Mouse (Mus musculus) embryonic facial prominence, embryonic 11.5 days (tissue): Measurements from ENCODE around the gene Ccdc186. TPM values are rescaled to one million over a fixed set of nuclear protein-coding genes. Genes with fewer than 3 reads are reported as not detected.

Experiments used
- ATAC-seq: fragments of 200-750 bp; cut with Nextera tagmentation; replicated peaks from 2 replicates; pipeline ENCODE4 v1.8.0; 2017; ENCODE audit warnings: low read depth; ENCODE audit not compliant: insufficient number of reproducible peaks, low FRiP score, low TSS enrichment
- DNase-seq: peaks from one replicate; pipeline ENCODE4 v3.0.0-alpha.2; 2015; ENCODE audit warnings: low spot score
- H3K27ac ChIP-seq: fragments of 300-500 bp; sonication (generic); replicated peaks from 2 replicates; pipeline ENCODE4 v1.5.1; 2014; ENCODE audit warnings: mild to moderate bottlenecking, low read depth, low read length, control low read depth
- H3K27me3 ChIP-seq: fragments of 300-500 bp; sonication (generic); 2 replicates; pipeline ENCODE4 v1.6.1; 2014; ENCODE audit warnings: mild to moderate bottlenecking, low read length, moderate library complexity, mixed read lengths; ENCODE audit not compliant: control insufficient read depth, insufficient read depth
- H3K36me3 ChIP-seq: fragments of 300-500 bp; sonication (generic); replicated peaks from 2 replicates; pipeline ENCODE4 v1.6.1; 2014; ENCODE audit warnings: low read depth, mild to moderate bottlenecking, low read length, moderate library complexity, mixed read lengths; ENCODE audit not compliant: control insufficient read depth, insufficient read depth
- H3K4me1 ChIP-seq: fragments of 300-500 bp; sonication (generic); 2 replicates; pipeline ENCODE4 v1.6.1; 2014; ENCODE audit warnings: low read length, mixed read lengths; ENCODE audit not compliant: control insufficient read depth, insufficient read depth
- H3K4me2 ChIP-seq: fragments of 300-500 bp; sonication (generic); 2 replicates; pipeline ENCODE4 v1.6.1; 2014; ENCODE audit warnings: low read depth, mild to moderate bottlenecking, control low read depth, low read length, moderate library complexity
- H3K4me3 ChIP-seq: fragments of 300-500 bp; sonication (generic); 2 replicates; pipeline ENCODE4 v1.5.1; 2014; ENCODE audit warnings: low read depth, low read length, control low read depth
- H3K9ac ChIP-seq: fragments of 300-500 bp; sonication (generic); replicated peaks from 2 replicates; pipeline ENCODE4 v1.6.1; 2014; ENCODE audit warnings: mild to moderate bottlenecking, control low read depth, low read length
- H3K9me3 ChIP-seq: fragments of 300-500 bp; sonication (generic); replicated peaks from 2 replicates; pipeline ENCODE4 v1.6.1; 2016; ENCODE audit warnings: mild to moderate bottlenecking, low read length, inconsistent platforms, mixed read lengths; ENCODE audit not compliant: control insufficient read depth
- WGBS: fragments of 180-500 bp; shearing (Covaris S2); extraction: QIAGEN DNeasy Blood & Tissue Kit; methylation state at CpG from one replicate; pipeline ENCODE4 v1.1.7; 2014; 5-methylcytosine and 5-hydroxymethylcytosine counted together
- polyA plus RNA-seq: library from polyadenylated mRNA; unstranded; fragments of >200 nt; fragmentation: Nextera tagmentation; extraction: Ambion mirVana; gene quantifications from 2 replicates; pipeline ENCODE4 v1.2.1, GENCODE M21; 2014

The Ccdc186 gene
- polyA plus RNA-seq, 1 experiment from 2014 or later = 21.4 TPM

- no peak overlapping the region for H3K4me2 ChIP-seq
- peaks cover 2% of the 10 kb centered on the region for H3K36me3 ChIP-seq
- no peaks in the 10 kb centered on the region for H3K27me3 ChIP-seq
- H3K4me3 ChIP-seq = no peak overlapping the region
- H3K9ac ChIP-seq = no peak overlapping the region
- H3K4me1 ChIP-seq = no peaks in the 10 kb centered on the region
- ATAC-seq = no peak
- DNase-seq = no peak
- no peaks in the 10 kb centered on the region for H3K9me3 ChIP-seq
- no peak overlapping the region for H3K27ac ChIP-seq
Observed at GRCm38 (mm10) chr19:56810641-56811146, 11.3 kb downstream of the Ccdc186 start.

DNA sequence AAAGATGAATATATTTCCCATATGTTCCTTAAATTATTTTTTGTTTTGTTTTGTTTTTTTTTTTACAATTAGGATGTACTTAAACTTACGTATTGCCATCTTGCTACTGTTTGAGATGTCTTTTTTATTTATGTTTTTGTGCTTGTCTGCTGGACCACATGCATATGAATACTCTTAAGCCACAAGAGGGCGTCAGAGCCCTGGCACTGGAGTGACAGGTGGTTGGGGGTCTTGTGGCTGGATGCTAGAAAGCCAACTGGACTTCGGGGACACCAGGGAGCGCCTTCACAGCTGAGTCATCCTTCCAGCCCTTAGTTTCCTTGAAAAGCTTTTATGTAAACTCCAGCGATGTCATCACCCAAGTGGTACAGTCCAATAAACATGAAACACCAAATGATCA is 13.2 kb downstream of the Ccdc186 start:
- Histone ChIP-seq H3K4me2 (no peak overlapping the region), H3K27ac (no peak overlapping the region), H3K9me3 (no peaks in the 10 kb centered on the region), H3K4me1 (no peaks in the 10 kb centered on the region), H3K4me3 (no peak overlapping the region), H3K36me3 (peaks cover 2% of the 10 kb centered on the region), H3K9ac (no peak overlapping the region), H3K27me3 (no peaks in the 10 kb centered on the region)
- peak; percentile 64 for DNase-seq
- no peak for ATAC-seq
- WGBS = 62% methylated on average over 5 of the region's 5 CpGs

DNA sequence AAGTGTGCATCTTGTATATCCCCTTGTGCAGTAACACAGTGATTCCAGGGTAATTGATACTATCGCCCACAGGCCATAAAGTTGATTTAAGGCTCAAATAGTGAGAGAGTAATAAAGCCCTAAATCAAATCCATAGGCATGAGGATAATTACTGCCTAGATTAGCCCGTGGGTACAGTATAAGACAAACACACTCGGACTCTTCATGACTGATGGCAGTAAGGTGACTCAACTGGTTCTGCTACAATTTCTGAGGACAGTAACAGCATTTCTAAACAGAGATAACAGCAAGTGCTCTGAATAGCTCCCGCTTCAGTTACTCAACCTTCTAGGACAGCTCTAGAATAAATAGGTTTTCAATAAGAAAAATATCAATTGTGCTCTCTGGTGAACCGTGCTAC is 14.9 kb downstream of the Ccdc186 start:
- Histone ChIP-seq H3K4me1 (no peaks in the 10 kb centered on the region), H3K36me3 (peaks cover 2% of the 10 kb centered on the region), H3K4me2 (no peak overlapping the region), H3K4me3 (no peak overlapping the region), H3K27me3 (no peaks in the 10 kb centered on the region), H3K9me3 (no peaks in the 10 kb centered on the region), H3K9ac (no peak overlapping the region), H3K27ac (no peak overlapping the region)
- no peak for ATAC-seq
- WGBS = 84% methylated on average over 5 of the region's 5 CpGs
- DNase-seq = no peak

GRCm38 (mm10) chr19:56805366-56805765 is 16.6 kb downstream of the Ccdc186 start:
- ATAC-seq = no peak
- H3K27me3 ChIP-seq = no peaks in the 10 kb centered on the region
- WGBS = 81% methylated on average over 2 of the region's 2 CpGs
- no peak overlapping the region for H3K9ac ChIP-seq
- H3K4me3 ChIP-seq = no peak overlapping the region
- H3K4me1 ChIP-seq = no peaks in the 10 kb centered on the region
- no peaks in the 10 kb centered on the region for H3K9me3 ChIP-seq
- peaks cover 2% of the 10 kb centered on the region for H3K36me3 ChIP-seq
- H3K4me2 ChIP-seq = no peak overlapping the region
- H3K27ac ChIP-seq = no peak overlapping the region
- no peak for DNase-seq

GRCm38 (mm10) chr19:56802352-56802746 is 19.6 kb downstream of the Ccdc186 start:
- Histone ChIP-seq H3K4me2 (no peak overlapping the region), H3K27ac (no peak overlapping the region), H3K27me3 (no peaks in the 10 kb centered on the region), H3K9me3 (no peaks in the 10 kb centered on the region), H3K36me3 (peaks cover 2% of the 10 kb centered on the region; the same call in 1 of the 2 replicates), H3K4me3 (no peak overlapping the region), H3K4me1 (no peaks in the 10 kb centered on the region), H3K9ac (no peak overlapping the region)
- 86% methylated on average over 3 of the region's 3 CpGs for WGBS
- no peak for DNase-seq
- no peak for ATAC-seq

- no peak overlapping the region for H3K4me3 ChIP-seq
- ATAC-seq = no peak
- H3K27me3 ChIP-seq = no peaks in the 10 kb centered on the region
- H3K27ac ChIP-seq = no peak overlapping the region
- 88% methylated on average over 10 of the region's 10 CpGs for WGBS
- no peak for DNase-seq
- H3K9ac ChIP-seq = no peak overlapping the region
- H3K36me3 ChIP-seq = peaks cover 2% of the 10 kb centered on the region; the same call in 1 of the 2 replicates
- no peaks in the 10 kb centered on the region for H3K9me3 ChIP-seq
- no peak overlapping the region for H3K4me2 ChIP-seq
- no peaks in the 10 kb centered on the region for H3K4me1 ChIP-seq
Observed at GRCm38 (mm10) chr19:56801656-56802351, 20.2 kb downstream of the Ccdc186 start.

DNA sequence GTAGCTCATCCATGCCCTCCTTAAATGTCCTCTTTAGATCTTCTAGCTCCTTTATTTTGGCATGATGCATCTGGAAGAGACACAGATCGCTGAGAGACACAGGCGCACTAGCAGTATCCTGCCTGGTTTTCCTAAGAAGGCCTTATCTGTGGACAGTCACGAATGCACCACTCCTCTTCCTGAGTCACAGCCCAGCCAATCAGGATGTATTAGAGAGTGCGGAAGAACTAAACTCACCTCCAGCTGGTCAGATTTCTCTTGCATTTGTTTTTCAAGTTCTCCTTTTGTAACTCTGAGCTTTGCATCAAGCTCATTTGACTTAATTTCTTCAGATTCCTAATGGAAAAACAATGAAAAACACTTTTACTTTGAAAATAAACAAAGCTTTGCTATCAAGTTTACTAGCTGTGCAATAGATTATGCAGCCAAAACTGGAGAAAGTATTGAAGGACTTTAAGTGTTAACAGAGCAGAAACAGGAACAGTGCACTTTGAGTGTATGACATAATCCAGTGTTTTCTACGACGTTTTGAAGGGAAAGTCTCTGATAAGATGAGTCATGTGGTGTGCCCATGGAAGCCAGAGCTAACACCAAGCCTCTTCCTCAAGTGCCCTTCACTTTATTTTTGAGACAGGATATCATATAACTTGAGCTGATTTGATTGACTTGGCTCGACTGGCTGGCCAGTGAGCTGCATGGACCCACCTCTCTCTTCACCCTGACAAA is 20.9 kb downstream of the Ccdc186 start:
- Histone ChIP-seq H3K4me1 (no peaks in the 10 kb centered on the region), H3K27ac (no peak overlapping the region), H3K36me3 (peaks cover 4% of the 10 kb centered on the region; the same call in 1 of the 2 replicates), H3K27me3 (no peaks in the 10 kb centered on the region), H3K4me3 (no peak overlapping the region), H3K4me2 (no peak overlapping the region), H3K9ac (no peak overlapping the region), H3K9me3 (no peaks in the 10 kb centered on the region)
- ATAC-seq (no peak), DNase-seq (no peak)
- WGBS = 84% methylated on average over 7 of the region's 7 CpGs

DNA sequence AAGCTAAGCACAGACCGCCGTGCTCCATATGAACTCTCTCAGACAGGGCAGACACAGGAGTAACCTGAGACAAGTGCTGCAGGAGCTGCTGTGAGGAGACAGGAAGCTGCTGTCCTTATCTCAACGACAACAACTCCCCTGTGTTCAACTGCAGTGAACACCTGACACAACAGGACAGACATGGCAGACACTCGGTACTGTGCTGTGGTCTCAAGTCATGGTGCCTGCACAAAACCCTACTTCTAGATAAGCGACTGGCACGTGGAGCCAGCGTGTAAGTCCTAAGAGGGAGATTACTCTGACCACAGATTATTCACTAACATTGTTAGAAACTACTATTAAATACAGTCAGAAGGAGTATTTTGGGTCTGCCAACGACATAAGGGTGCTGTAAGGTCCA is 21.8 kb downstream of the Ccdc186 start:
- Histone ChIP-seq H3K9me3 (no peaks in the 10 kb centered on the region), H3K4me3 (no peak overlapping the region), H3K4me1 (no peaks in the 10 kb centered on the region), H3K27me3 (no peaks in the 10 kb centered on the region), H3K4me2 (no peak overlapping the region), H3K9ac (no peak overlapping the region), H3K27ac (no peak overlapping the region), H3K36me3 (peaks cover 4% of the 10 kb centered on the region; the same call in 1 of the 2 replicates)
- ATAC-seq = no peak
- WGBS = 77% methylated on average over 8 of the region's 8 CpGs
- no peak for DNase-seq
